ENCODE assay signal across 17 mouse cellular contexts in genomic region chr6:134646835-134647234, GRCm38 (mm10). TPM values are rescaled to one million over a fixed set of nuclear protein-coding genes. Genes with fewer than 3 reads are reported as not detected.
"Had no signal": no experiment of that assay in that cellular context is flagged by ENCODE, and none has a peak within 500 bp of the region (broad histone marks: within the 10 kb centered on the region; RNA-seq: fewer than 3 reads in every experiment).

No protein-coding gene starts in this region.

- DNase-seq: kidney, adult 8-10 months; kidney, postnatal 10 days; kidney, postnatal 36 days; liver; lung, adult 2 months; lung, postnatal 14 days; lung, postnatal 4 days; thymus, adult 18-20 months; thymus, postnatal 36 days had no signal

- ATAC-seq: liver, embryonic 12.5 days; midbrain, embryonic 16.5 days had no signal

- H3K36me3 ChIP-seq: kidney, embryonic 15.5 days; limb, embryonic 10.5 days had no signal

- H3K9ac ChIP-seq: kidney, embryonic 15.5 days; limb, embryonic 13.5 days; liver, embryonic 12.5 days; liver, embryonic 15.5 days; midbrain, embryonic 12.5 days had no signal

- H3K4me2 ChIP-seq: kidney, embryonic 15.5 days; limb, embryonic 13.5 days; liver, embryonic 12.5 days; liver, embryonic 15.5 days; midbrain, embryonic 12.5 days had no signal

- H3K27ac ChIP-seq: kidney, embryonic 15.5 days; limb, embryonic 10.5 days; limb, embryonic 13.5 days; liver, embryonic 12.5 days; liver, embryonic 15.5 days had no signal

- H3K27me3 ChIP-seq: kidney, embryonic 15.5 days; limb, embryonic 13.5 days; liver, embryonic 12.5 days; liver, embryonic 15.5 days; midbrain, embryonic 12.5 days had no signal

- H3K4me3 ChIP-seq: kidney, embryonic 15.5 days; limb, embryonic 10.5 days; limb, embryonic 13.5 days; liver, embryonic 12.5 days; liver, embryonic 15.5 days; midbrain, embryonic 12.5 days; myocyte had no signal

- H3K9me3 ChIP-seq: kidney, embryonic 15.5 days; limb, embryonic 10.5 days; limb, embryonic 13.5 days; liver, embryonic 12.5 days; liver, embryonic 15.5 days; midbrain, embryonic 12.5 days had no signal

RNA-seq across cellular contexts. Expression of gene Mansc1, which starts 14.5 kb away (rescaled TPM):
- polyA plus RNA-seq: myocyte had no signal
